Mouse (Mus musculus) ES-CJ7 (cell line): ENCODE data around the gene Vps13d.

ENCODE experiments used
- DNase-seq: peaks from one replicate; pipeline ENCODE4 v3.0.0; 2011; ENCODE audit warnings: low read depth, low spot score

Vps13d gene

GRCm38 (mm10) chr4:145150345-145151102, 44.3 kb downstream of the Vps13d start:
- DNase-seq = no peak

GRCm38 (mm10) chr4:145147006-145147961, 47.5 kb downstream of the Vps13d start:
- peak; percentile 20 for DNase-seq

DNA sequence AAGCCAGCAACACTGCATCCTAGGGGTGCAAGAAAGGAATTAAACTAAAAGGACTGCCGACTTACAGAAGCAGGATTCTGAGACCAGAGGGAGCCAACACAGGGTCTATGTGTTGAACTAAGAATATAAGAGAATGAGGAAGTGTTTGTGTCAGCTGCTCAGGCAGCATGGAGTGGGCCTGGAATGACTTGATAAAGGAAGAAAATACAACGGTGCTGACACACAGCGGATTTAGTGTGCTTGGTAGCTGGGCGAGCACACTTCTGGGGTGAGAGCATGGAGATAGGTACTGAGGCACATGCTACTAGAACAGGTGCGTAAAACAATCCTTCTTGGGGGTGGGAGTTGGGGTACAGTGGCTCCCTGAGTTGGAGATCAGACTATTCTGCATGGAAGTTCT, 51.3 kb downstream of the Vps13d start:
- DNase-seq = no peak

- no peak for DNase-seq
Measured at GRCm38 (mm10) chr4:145136705-145137104, 58.1 kb downstream of the Vps13d start.

- DNase-seq = no peak
Measured at GRCm38 (mm10) chr4:145135473-145135872, 59.3 kb downstream of the Vps13d start.

DNA sequence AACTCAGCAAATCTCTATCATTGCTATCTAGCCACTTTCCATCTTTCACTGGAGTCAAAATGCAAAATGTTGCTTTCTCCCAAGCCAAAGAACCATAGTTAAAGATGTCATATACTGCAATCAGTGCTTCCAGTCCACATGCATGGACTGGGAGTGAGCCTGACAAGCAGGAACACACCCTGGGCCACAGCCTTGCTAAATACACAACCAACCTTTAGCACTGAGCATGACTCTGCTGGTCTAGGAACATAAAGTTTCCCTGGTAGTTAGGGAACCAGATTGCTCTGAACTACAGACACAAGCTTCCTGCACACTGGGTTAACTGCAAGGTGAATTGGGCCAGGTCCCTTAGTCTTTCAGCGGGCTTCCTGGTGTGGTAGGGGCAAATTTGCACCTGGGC, 64.0 kb downstream of the Vps13d start:
- DNase-seq = no peak

- no peak for DNase-seq
Measured at GRCm38 (mm10) chr4:145129956-145130548, 64.8 kb downstream of the Vps13d start.

DNA sequence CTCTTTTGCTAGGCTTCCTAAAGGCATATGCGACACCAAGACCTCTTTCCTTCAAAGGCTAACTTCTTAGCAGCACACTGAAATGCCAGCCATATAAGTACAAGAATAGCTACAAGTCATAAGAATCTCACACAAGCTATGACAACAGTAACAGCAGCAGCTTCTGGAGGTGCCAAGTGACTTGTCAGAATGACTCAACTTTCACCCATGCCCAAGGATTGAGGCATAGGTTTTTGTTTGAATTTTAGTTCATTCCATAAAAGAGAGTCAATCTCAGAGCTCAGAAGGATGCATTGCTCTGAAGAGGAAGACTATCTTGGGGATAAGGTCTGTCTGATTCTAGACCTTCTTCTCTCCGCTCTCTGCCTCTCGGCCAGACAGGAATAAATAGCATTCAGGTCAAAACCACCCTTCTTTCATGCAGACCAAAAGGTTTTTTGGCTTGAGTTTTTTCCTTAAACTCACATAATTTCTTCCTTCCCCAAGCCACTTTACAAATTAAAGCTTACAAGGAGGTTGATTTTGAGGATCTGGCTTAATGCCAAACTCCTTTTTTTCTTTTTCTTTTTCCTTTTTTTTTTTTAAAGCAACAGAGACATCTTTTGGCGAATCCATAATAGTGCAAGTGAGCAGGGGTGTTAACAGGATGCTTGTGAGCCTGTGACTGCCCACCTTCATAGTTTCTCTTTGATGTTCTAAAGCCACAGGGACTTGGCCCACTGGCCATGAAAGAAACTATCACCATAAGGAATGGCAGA, 69.2 kb downstream of the Vps13d start:
- no peak for DNase-seq

- no peak for DNase-seq
Measured at GRCm38 (mm10) chr4:145124419-145124818, 70.4 kb downstream of the Vps13d start.

- DNase-seq = no peak
Measured at GRCm38 (mm10) chr4:145111641-145112040, 83.2 kb downstream of the Vps13d start.

- DNase-seq = no peak
Measured at GRCm38 (mm10) chr4:145110736-145111135, 84.1 kb downstream of the Vps13d start.

DNA sequence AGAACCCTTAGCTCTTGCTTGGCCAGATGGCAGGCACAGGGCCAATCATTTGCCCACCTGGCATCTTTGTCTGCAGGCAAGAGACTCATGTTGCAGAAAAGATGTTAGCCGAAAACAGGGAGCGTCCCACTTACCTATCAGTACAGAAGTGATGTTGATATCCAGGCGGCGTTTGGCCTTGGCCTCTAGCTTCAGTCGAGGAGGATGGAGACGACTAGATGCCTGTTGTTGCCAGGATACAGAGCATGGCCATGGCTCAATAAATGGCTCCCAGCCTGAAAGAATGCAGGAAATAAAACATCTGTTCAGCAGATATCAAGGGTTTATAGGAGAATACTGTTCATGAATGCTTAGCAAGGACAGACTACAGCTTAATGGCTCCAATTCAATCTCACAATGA, 88.0 kb downstream of the Vps13d start:
- DNase-seq = no peak

- no peak for DNase-seq
Measured at GRCm38 (mm10) chr4:145105319-145105718, 89.5 kb downstream of the Vps13d start.

- DNase-seq = peak; percentile 75
Measured at GRCm38 (mm10) chr4:145104917-145105316, 89.9 kb downstream of the Vps13d start.

GRCm38 (mm10) chr4:145103617-145104016, 91.2 kb downstream of the Vps13d start:
- no peak for DNase-seq

DNA sequence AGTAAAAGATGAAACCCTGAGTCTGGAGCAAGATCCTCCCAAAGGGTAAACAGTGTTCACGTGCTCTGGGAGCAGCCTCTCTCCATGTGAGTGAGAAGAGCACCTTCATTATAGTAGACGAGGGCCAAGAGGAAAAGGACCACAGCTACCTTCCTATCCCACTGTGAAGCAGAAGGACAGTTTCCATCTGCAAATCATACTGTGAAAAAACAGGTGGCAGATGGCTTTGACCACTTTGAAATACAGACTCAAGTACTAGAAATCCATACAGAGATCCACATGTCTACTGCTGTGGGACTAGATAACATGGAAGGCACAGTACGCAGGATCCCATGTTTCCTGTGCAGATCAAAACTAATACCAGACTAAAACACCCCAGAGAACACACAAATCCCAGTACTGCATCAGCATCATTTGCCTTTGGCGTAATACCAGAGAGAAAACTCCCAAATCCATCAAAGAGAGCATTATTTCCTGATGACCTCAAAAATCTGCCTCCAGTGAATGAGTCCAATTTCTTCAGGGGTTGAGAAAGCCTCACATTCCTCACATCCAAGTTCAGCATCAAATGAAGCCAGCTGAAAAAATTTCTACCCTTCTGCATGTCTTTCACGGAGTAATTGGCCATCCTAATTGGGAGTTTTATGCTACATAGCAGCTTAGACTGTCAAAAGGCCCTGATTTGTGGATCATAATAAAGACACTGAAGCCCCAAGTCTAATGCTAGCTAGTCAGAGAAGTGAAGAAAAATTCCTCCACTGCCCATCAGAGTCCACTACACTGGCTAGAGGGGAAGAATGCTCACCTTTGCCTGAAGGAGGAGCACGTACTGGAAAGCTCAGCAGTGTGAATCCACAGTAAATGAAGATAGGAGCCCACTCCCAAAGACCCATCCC, 92.7 kb downstream of the Vps13d start:
- no peak for DNase-seq

DNA sequence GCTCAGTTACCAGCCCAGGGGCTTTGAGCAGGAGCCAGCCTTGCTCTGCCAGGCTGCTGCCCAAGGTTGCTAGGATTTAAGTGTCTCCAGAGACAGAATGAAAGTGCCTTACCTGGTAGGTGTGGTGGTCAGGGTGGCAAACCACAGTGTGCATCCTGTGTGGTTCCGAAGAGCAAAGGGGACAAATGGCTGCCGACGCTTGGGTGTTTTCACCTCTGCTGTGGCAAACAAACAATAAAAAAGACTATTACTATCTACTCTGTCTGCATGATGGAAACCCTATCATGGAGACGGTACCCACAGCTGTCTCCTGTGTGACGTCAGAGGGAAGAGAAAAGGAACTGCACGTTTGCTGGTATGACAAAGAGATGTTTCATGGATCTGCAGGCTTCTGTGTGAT, 95.0 kb downstream of the Vps13d start:
- DNase-seq = no peak

GRCm38 (mm10) chr4:145099344-145099743, 95.5 kb downstream of the Vps13d start:
- DNase-seq = no peak

GRCm38 (mm10) chr4:145097974-145098373, 96.8 kb downstream of the Vps13d start:
- no peak for DNase-seq

- DNase-seq = no peak
Measured at GRCm38 (mm10) chr4:145096481-145097039, 98.2 kb downstream of the Vps13d start.
